Mouse (Mus musculus) frontal cortex, postnatal 14 days (tissue): ENCODE measurements at regions not wholly inside any gene's neighbourhood (a gene's known extent, or its start where the extent isn't known, plus 50 kb on each side); places are given as distances from the start of the nearest gene placed in this dataset.

ENCODE experiments used
- DNase-seq, 2 experiments: peaks; one replicate each; pipeline ENCODE4 v3.0.0; 2022; ENCODE audit warnings: low spot score in 2 of 2

DNA sequence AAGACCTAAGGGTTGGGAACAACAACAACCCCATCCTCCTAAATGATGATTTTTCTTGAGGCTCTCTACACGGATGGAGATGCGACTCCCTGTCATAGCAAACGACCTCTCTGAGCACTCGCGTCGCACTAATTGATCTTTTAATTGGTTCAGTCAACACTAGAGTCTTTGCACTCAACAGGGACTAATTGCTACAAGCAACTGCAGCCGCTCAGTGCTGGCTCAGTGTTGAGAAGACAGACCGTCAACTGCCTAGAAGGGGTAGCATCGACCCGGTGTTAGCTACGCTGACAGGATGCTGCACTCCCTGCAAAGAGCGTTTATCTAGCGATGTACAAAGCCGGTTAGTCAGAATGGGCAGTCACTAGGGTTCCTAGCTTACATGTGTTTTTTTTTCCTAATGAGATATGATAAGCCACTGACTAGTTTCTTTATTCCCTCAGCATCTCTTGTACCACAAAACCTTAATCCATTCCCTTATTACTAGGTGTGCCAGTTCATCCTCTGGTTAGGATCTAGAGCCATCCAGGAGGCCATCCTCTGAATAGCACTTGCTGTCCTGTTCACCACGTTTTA, 314.7 kb upstream of the Runx1 start:
- no peak for DNase-seq

DNA sequence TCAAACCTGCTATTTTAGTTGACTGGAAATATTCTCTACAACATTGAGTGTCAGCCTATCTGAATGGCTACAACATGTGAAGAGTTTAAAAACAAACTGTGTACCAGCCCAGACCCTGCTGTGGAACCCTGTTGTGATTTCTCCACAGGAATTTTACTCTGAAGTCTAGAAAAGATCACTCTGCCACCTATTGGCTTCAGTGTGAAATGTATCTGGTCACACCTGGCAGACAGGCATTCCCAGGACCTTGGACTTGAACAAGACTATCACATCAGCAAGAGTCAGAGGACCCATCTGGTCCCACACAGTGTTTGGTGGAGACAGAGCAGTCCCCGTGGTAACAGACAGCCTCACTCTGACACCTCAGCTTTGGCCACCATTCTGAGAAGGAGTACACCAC, 311.3 kb upstream of the Runx1 start:
- no peak for DNase-seq

DNA sequence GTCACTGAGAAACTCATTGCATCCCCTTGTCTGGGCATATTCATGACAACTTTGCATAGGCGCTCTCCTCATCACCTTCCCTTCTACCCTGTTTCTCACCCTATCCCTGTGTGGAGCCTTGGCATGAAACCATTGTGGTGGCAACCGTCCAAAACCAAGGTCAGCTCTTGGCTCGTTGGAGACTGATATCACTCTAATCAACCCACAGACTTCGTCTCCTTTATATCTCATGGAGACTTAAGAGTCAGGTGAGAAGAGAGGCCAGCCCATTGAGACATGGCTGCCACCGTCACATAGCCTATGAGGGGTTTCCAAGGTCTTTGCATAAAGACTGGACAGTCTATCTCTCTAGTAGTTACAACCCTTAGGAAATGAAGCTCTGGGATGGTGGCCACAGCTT, 305.5 kb upstream of the Runx1 start:
- no peak for DNase-seq

DNA sequence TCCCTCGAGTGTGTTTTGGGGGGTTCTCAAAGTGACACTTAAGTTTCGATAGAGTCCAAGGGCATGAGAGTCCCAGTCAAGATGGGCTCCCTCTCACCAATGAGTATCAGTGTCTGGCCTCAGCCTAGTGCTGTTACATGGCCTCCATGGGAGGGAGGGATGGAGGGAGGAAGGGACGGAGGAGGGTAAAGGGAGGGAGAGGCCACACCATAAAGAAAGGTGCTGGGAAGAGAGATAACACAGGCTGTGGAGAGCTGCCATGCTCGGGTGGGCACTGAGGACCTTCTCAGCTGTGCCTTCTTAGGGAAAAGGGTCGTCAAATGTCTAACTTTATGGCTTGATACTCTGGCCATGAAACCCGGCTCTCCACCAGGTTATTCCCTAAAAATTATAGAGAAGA, 304.7 kb upstream of the Runx1 start:
- DNase-seq, result no peak

- no peak for DNase-seq
Measured at GRCm38 (mm10) chr16:93123707-93124106, 297.8 kb upstream of the Runx1 start.

DNA sequence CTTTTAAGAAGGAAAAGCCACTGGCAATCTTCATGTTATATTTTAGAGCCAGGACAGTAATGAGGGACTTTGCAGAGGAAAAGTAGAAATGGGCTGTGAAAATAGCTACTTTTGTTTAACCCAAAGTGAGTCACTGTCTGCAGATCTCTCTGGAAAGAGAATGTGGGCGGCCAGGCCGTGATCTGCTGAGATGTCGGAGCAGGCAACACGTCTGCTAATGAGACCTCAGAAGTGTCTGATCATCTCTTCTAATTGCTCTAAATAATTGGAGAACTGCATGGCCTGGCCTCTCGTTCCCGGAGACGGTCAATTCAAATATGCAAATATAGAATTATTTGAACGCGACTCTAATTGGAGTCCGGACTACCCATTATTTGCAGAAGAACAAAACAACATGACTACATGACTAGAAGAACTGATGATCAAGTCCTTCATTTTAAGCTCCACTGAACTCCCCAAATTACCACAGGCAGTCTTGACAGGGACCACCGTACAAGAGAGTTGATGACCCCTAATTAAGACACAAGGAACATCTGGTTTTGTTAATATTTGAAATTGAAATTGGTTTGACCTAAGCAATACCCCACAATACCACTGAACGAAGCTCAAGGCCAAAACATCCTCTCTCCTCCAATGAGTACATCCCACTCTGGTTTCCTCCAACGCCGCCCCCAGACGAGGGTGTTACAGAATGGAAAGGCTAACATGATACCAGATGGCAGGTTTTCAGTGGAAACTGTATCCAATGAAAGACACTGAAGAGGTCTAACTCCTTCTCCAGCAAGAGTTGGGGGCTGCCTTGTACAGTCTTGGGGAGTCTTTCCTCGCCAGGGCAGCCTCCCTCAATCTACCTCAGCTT, 290.4 kb upstream of the Runx1 start:
- DNase-seq, result peak in 1 of 2 experiments; percentile 15

DNA sequence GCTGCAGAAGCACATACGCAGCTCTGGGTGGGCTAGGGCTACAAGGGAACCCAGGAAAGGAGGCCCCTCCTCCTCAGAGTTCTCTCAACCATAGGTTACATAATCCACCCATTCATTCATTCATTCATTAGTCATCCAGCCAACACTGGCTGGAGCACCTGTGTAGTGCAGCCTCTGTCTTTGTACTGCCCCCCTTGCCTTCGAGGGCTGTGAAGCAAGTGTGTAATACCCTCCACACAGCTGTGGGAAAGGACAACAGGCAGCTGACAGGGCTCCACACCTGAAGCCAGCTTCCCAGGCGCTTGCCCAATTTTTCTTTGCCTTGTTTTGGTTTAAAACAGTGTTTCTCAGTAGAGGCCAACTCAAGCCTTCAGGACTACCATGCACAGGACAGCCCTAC, 285.0 kb upstream of the Runx1 start:
- DNase-seq, result no peak

DNA sequence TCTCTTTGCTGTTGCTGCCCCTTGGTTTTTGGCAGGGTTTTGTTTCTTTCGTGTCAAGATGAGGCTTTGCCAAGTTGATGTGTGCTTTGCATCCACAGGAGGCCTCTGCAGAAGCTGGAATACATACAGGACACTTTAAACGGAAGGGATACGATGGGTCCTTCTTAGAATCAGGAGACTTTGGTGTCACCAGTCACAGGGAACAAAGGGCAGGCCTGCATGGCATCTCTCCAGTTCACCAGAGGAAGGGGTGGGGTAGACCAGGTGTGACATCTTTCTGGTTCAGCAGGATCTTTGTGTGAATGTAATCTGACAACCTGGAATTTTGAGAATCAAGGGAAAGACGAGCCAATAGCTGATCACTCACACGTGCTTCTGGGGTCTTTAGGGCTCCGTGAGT, 284.5 kb upstream of the Runx1 start:
- DNase-seq, result no peak

GRCm38 (mm10) chr16:93109683-93110407, 283.9 kb upstream of the Runx1 start:
- no peak for DNase-seq

GRCm38 (mm10) chr16:93107524-93107845, 281.5 kb upstream of the Runx1 start:
- DNase-seq, result no peak

GRCm38 (mm10) chr16:93106811-93107523, 281.0 kb upstream of the Runx1 start:
- no peak for DNase-seq

DNA sequence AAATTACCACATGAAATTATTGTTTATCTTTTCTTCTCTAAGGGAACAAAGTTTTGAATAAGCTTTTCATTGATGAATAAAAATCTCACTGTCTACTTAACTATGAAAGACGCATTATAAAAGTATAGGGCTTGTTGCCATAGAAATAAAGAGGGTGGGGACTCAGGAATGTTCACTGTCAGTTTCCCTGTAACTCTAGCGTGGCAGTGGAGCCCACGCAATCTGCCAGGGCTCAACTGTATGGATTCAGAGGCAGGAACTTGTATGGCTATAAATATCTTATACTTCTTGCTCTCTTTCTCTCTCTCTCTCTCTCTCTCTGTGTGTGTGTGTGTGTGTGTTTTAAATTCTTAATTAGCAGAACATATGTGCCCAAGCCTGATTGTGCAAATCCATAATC, 276.2 kb upstream of the Runx1 start:
- no peak for DNase-seq

DNA sequence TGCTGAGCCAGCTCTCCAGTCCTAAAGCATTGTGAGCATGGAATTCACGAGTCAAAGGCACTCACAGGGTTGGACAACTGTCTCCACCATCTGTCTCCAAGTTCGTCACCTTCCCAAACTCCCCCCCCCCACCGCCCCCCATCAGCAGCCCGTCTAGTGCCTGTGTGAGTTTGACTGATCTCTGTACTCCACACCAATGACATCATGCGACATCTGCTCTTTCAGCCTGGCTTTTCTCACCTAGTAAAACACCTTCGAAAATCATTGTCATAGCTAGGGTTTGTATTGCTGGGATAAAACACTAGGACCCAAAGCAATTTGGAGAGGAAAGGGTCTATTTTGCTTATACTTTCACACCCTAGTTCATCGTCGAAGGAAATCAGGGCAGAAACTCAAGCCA, 272.1 kb upstream of the Runx1 start:
- no peak for DNase-seq

DNA sequence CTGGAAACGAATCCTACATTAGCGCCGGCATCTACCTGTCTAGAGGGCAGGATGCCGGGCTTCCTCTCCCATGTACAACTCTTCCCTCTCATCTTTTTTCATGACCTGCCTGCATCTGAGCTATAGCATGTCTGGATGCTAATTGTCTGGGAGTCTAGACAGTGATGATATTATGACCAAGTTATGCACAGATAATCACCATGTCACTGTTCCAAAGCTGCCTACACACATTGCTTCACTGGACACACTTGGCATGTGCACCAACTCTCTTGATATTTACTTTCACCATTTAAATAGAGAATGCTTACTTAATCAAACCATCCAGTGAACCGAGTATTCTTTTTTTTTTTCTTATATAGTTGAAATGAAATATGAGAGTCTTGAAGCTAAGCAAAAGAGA, 270.2 kb upstream of the Runx1 start:
- no peak for DNase-seq

- no peak for DNase-seq
Measured at GRCm38 (mm10) chr16:93092796-93093195, 266.8 kb upstream of the Runx1 start.

DNA sequence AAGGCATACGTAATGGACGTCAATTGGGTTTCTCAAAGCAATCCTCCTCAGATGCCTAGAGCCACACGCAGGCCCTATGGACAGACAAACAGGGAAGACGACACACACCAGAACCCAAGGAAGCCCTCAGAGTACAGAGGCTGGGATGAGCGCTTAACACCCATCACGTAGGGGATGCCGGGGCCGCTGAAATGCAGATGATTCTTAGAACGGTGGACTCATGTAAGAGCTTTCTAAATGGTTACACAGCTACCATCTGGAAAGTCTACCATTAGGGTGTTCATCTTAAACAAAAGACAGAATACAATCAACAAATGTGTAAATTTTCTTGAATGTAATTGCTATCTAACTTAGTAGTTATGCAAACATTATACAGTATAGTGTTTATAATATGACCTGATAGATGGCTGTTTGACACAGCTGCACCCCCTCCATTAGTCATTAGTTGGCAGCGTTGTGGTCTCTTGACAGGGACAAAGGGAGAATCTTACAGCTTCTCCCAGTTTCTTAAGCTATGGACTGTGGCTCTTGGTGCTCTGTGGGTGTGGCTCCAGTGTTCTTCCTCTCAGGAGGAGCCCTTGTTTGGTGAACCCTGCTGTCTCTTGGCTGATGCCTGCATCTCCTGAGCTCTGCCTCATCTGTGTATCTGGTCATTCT, 259.4 kb upstream of the Runx1 start:
- no peak for DNase-seq

DNA sequence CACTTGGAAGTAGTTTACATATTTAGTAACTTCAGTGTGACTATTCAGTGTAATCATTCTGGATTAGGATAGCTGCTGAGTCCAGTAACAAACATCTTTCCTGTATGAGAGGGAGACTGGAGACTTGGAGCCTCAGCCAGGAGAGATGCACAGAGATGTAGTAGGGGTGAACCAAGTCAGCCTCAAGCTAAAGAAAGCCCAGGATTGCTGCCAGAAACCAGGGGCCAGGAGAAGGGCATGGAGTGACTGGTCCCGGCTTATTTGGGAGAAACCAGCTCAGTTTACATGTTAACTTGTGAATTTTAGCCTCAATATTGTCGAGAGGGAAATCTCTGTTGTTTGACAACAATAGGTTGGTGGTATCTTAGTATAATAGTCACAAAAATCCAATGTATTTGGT, 257.8 kb upstream of the Runx1 start:
- no peak for DNase-seq

DNA sequence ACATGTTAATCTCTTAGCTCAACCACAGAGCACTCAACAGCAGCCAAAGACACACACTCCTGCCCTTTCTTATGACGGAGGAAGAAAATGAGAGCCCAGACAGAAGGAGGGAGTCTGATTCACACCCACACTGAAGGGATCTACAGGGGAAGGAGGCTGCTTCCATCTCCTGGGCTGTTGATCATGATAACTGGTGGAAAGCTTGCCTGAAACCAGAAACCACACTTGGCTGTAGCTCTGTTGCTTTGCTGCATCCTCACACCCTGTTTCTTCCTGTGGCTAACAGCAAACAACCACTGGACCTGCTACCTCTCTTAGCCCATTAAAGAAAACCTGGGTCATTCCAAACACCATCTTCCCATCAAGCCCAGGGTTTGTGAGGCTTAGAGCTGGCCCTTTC, 257.2 kb upstream of the Runx1 start:
- no peak for DNase-seq

GRCm38 (mm10) chr16:93081533-93081932, 255.6 kb upstream of the Runx1 start:
- DNase-seq, result no peak

DNA sequence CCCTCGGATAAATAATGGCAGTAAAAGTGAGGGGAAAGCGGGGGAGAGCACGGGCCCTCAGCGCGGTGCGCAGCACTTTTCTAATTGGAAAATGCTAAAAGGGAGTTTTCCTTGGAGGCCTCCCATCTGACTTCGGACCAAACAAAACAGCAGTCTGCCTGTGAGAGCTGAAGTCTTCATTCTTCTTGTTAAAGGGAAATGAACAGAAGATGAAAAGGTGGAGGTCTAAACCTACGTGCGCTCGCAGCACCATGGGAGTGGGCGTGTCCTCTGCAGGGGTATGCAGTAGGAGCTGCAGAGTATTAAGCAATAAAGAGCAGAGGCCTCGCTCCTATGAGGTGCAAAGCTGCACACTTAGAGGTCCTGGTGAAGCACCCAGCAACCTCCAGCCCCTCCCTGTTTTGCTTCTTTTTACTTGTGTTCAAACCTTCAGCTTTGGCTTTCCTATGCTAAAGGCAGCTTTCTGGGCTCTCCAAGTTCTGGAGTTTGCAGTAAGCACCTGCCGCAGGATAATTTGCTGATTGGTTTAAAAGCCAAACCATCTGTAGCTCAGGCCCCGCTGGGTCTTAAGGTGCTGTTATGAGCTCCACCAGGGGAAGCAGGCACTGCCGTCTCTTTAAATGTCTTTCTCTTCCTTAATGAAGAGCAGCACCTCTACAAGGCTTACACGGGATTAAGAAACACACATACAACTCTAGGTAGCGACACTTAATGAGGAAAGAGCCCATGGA, 253.9 kb upstream of the Runx1 start:
- DNase-seq, result no peak

DNA sequence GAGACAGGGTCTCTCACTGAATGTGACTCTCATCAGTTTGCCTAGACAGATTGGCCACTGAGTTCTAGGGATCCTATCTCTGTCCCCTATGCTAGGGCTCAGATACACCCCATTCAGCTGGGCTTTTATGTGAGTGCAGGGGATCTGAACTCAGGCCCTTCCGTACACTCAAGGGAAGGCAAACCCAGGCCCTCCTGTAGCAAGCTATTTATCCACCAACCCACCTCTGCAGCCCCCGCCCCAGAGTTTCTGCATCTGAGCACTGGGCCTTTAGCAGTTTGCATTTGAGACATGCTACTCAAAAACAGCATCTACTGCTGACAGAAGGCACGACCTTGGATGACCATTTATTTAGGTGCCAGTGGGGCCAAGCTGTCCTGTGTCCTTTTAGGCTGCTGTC, 253.0 kb upstream of the Runx1 start:
- no peak for DNase-seq
